8 mouse cellular contexts compared by ENCODE assay signal in the genomic region with DNA sequence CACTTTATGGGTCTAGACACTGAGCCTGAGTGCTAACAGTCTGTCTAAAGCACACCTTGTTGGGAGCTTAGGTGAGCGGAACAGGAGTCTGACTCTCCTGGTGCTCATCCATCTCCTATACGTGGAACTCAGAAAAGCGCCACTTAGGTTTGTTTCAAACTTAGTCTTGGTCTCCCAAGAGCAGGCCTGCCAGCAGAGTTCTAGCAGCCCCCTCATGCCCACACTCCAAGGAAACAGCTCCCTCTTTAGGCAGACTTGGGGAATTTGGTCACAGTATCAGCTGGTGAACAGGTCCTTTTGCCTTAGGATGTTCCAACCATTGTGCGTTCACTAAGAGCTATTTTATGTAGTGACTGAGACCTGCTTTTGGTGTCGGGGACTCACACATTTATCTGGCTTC.
DNase-seq lines count a peak whose midpoint lies in the region; ATAC-seq and TF ChIP-seq lines count a peak whose summit lies in the region.

No protein-coding gene starts in this region.

- no peak for TF ChIP-seq POLR2A in small intestine, adult 2 months (IDR thresholded peaks at IDR 0.05; ENCODE audit: low read depth, low read length)

- no peak overlapping the region for H3K27ac ChIP-seq in forebrain, embryonic 14.5 days (ENCODE audit: low read depth, low read length)
- H3K27ac ChIP-seq in forebrain, embryonic 12.5 days, result no peak overlapping the region
- H3K27ac ChIP-seq in neural tube, embryonic 15.5 days (replicated peaks), result no peak overlapping the region
- no peak overlapping the region for H3K27ac ChIP-seq in lung, embryonic 16.5 days (ENCODE audit: low read length)
- H3K27ac ChIP-seq in small intestine, adult 2 months (ENCODE audit: insufficient read depth, low read depth, low read length), result no peak overlapping the region

- no peaks in the 10 kb centered on the region for H3K9me3 ChIP-seq in forebrain, embryonic 14.5 days (replicated peaks; ENCODE audit: control insufficient read depth, low read length)
- no peaks in the 10 kb centered on the region for H3K9me3 ChIP-seq in forebrain, embryonic 12.5 days
- no peaks in the 10 kb centered on the region for H3K9me3 ChIP-seq in neural tube, embryonic 15.5 days (replicated peaks)
- no peaks in the 10 kb centered on the region for H3K9me3 ChIP-seq in lung, embryonic 16.5 days (ENCODE audit: control insufficient read depth, low read length)

- peak; percentile 52 for DNase-seq in forebrain, embryonic 14.5 days (ENCODE audit: low spot score)
- DNase-seq in neural tube, embryonic 10.5 days (ENCODE audit: extremely low spot score, low spot score), result peak; percentile 38
- no peak for DNase-seq in cerebellum, postnatal 25 days

- H3K4me1 ChIP-seq in forebrain, embryonic 14.5 days (ENCODE audit: control insufficient read depth, insufficient read depth, low read length), result no peaks in the 10 kb centered on the region
- H3K4me1 ChIP-seq in forebrain, embryonic 12.5 days, result no peaks in the 10 kb centered on the region
- no peaks in the 10 kb centered on the region for H3K4me1 ChIP-seq in neural tube, embryonic 15.5 days
- H3K4me1 ChIP-seq in lung, embryonic 16.5 days (replicated peaks; ENCODE audit: control insufficient read depth, insufficient read depth, low read length), result no peaks in the 10 kb centered on the region
- no peaks in the 10 kb centered on the region for H3K4me1 ChIP-seq in small intestine, adult 2 months (ENCODE audit: control insufficient read depth, insufficient read depth, insufficient read length, low read length)

- 46% methylated on average over 5 of the region's 5 CpGs for WGBS in forebrain, embryonic 14.5 days
- 55% methylated on average over 5 of the region's 5 CpGs for WGBS in forebrain, embryonic 12.5 days
- 51% methylated on average over 5 of the region's 5 CpGs for WGBS in neural tube, embryonic 15.5 days
- 32% methylated on average over 5 of the region's 5 CpGs for whole genome bisulfite sequencing in lung, embryonic 16.5 days
- 44% methylated on average over 5 of the region's 5 CpGs for WGBS in small intestine, adult 2 months

- H3K27me3 ChIP-seq in forebrain, embryonic 14.5 days (replicated peaks; ENCODE audit: control insufficient read depth, insufficient read depth, low read length), result no peaks in the 10 kb centered on the region
- peaks cover 5% of the 10 kb centered on the region; the same call in 1 of the 2 replicates for H3K27me3 ChIP-seq in forebrain, embryonic 12.5 days
- H3K27me3 ChIP-seq in neural tube, embryonic 15.5 days (replicated peaks), result peaks cover 11% of the 10 kb centered on the region
- no peaks in the 10 kb centered on the region for H3K27me3 ChIP-seq in lung, embryonic 16.5 days (ENCODE audit: control insufficient read depth, insufficient read depth, low read depth, low read length)
- H3K27me3 ChIP-seq in small intestine, adult 2 months (ENCODE audit: control insufficient read depth, insufficient read depth, low read length), result no peaks in the 10 kb centered on the region

- H3K4me3 ChIP-seq in forebrain, embryonic 14.5 days (ENCODE audit: low read depth, low read length), result no peak overlapping the region
- H3K4me3 ChIP-seq in forebrain, embryonic 12.5 days (replicated peaks), result no peak overlapping the region
- no peak overlapping the region for H3K4me3 ChIP-seq in neural tube, embryonic 15.5 days (replicated peaks)
- no peak overlapping the region for H3K4me3 ChIP-seq in lung, embryonic 16.5 days (ENCODE audit: low read length)
- H3K4me3 ChIP-seq in small intestine, adult 2 months (ENCODE audit: low read depth, low read length), result no peak overlapping the region

- ATAC-seq in forebrain, embryonic 14.5 days, result no peak
- no peak for ATAC-seq in forebrain, embryonic 12.5 days (ENCODE audit: low FRiP score)
- ATAC-seq in neural tube, embryonic 15.5 days (ENCODE audit: low FRiP score), result no peak
- ATAC-seq in frontal cortex, adult (ENCODE audit: low TSS enrichment), result peak; percentile 75
- peak; percentile 62; the same call in 1 of the 2 replicates for ATAC-seq in lung, embryonic 16.5 days (ENCODE audit: low read depth)

- H3K36me3 ChIP-seq in forebrain, embryonic 14.5 days (ENCODE audit: control insufficient read depth, insufficient read depth, low read length), result no peaks in the 10 kb centered on the region
- no peaks in the 10 kb centered on the region for H3K36me3 ChIP-seq in forebrain, embryonic 12.5 days (replicated peaks)
- no peaks in the 10 kb centered on the region for H3K36me3 ChIP-seq in neural tube, embryonic 15.5 days
- no peaks in the 10 kb centered on the region for H3K36me3 ChIP-seq in lung, embryonic 16.5 days (ENCODE audit: control insufficient read depth, insufficient read depth, low read length)
- H3K36me3 ChIP-seq in small intestine, adult 2 months (ENCODE audit: control insufficient read depth, insufficient read depth, low read length), result no peaks in the 10 kb centered on the region

- H3K9ac ChIP-seq in forebrain, embryonic 14.5 days (ENCODE audit: low read length), result no peak overlapping the region
- H3K9ac ChIP-seq in forebrain, embryonic 12.5 days, result no peak overlapping the region
- no peak overlapping the region for H3K9ac ChIP-seq in neural tube, embryonic 15.5 days (replicated peaks)
- H3K9ac ChIP-seq in lung, embryonic 16.5 days (ENCODE audit: low read length), result no peak overlapping the region

- no peak overlapping the region for H3K4me2 ChIP-seq in forebrain, embryonic 14.5 days (ENCODE audit: low read length)
- H3K4me2 ChIP-seq in forebrain, embryonic 12.5 days, result no peak overlapping the region
- H3K4me2 ChIP-seq in neural tube, embryonic 15.5 days, result no peak overlapping the region
- no peak overlapping the region for H3K4me2 ChIP-seq in lung, embryonic 16.5 days (ENCODE audit: low read depth, low read length)

- peak; percentile 17; the same call in 1 of the 2 replicates for TF ChIP-seq CTCF in small intestine, adult 2 months (IDR thresholded peaks at IDR 0.05; ENCODE audit: extremely low read depth, insufficient read length, insufficient replicate concordance, low read depth, low read length)

Comparison
In these comparisons a context has a peak if more than half of its experiments do, and no peak if none do; other contexts are left out.
1. ATAC-seq: peak in frontal cortex, adult (single experiment) and lung, embryonic 16.5 days (single experiment); none in forebrain, embryonic 14.5 days (single experiment), forebrain, embryonic 12.5 days (single experiment) and neural tube, embryonic 15.5 days (single experiment).
2. DNase-seq: peak in forebrain, embryonic 14.5 days (single experiment) and neural tube, embryonic 10.5 days (single experiment); none in cerebellum, postnatal 25 days (0 of 2).